Mouse (Mus musculus) CH12.LX (cell line): ENCODE measurements around the gene Ddx27.
A peak's percentile ranks its signal among the peaks of the same experiment; 100 is the strongest.

Experiments
- CTCF ChIP-seq, 2 experiments: IDR thresholded peaks in 1 of 2; conservative IDR thresholded peaks in 1 of 2; 2 replicates each; pipeline ENCODE4 v1.5.1; 2011 to 2012; ENCODE audit warnings: low read depth in 2 of 2, low read length in 2 of 2, improper control_type of control experiment in 1 of 2, inconsistent platforms in 1 of 2, mild to moderate bottlenecking in 1 of 2, moderate library complexity in 1 of 2
- EP300 ChIP-seq: IDR thresholded peaks from 2 replicates; pipeline ENCODE4 v1.6.1; 2011; ENCODE audit warnings: low read length, improper control_type of control experiment
- JUND ChIP-seq: conservative IDR thresholded peaks from 2 replicates; pipeline ENCODE4 v1.6.1; 2011; ENCODE audit warnings: low read depth, low read length, improper control_type of control experiment
- MAFK ChIP-seq: IDR thresholded peaks from 2 replicates; pipeline ENCODE4 v1.6.1; 2011; ENCODE audit warnings: low read length, improper control_type of control experiment; ENCODE audit not compliant: insufficient replicate concordance
- MAZ ChIP-seq: IDR thresholded peaks from 2 replicates; pipeline ENCODE4 v1.6.1; 2012; ENCODE audit warnings: low read depth, mild to moderate bottlenecking, inconsistent platforms, low read length, improper control_type of control experiment, moderate library complexity
- NELFE ChIP-seq: IDR thresholded peaks from 2 replicates; pipeline ENCODE4 v1.6.1; 2011; ENCODE audit warnings: low read depth, low read length, improper control_type of control experiment
- POLR2A ChIP-seq: IDR thresholded peaks from 2 replicates; pipeline ENCODE4 v1.6.1; 2011; ENCODE audit warnings: low read depth, mild to moderate bottlenecking, improper control_type of control experiment, low read length
- SMC3 ChIP-seq: IDR thresholded peaks from 2 replicates; pipeline ENCODE4 v1.6.1; 2011; ENCODE audit warnings: low read depth, low read length, improper control_type of control experiment
- TCF12 ChIP-seq: IDR thresholded peaks from 2 replicates; pipeline ENCODE4 v1.6.1; 2014; ENCODE audit warnings: low read depth, mild to moderate bottlenecking, inconsistent platforms, low read length, improper control_type of control experiment
- ZC3H11A ChIP-seq: IDR thresholded peaks from 2 replicates; pipeline ENCODE4 v1.6.1; 2012; ENCODE audit warnings: low read depth, mild to moderate bottlenecking, inconsistent platforms, low read length, improper control_type of control experiment
- ZNF384 ChIP-seq: IDR thresholded peaks from 2 replicates; pipeline ENCODE4 v1.6.1; 2012; ENCODE audit warnings: low read depth, low read length, improper control_type of control experiment, inconsistent platforms

DNA sequence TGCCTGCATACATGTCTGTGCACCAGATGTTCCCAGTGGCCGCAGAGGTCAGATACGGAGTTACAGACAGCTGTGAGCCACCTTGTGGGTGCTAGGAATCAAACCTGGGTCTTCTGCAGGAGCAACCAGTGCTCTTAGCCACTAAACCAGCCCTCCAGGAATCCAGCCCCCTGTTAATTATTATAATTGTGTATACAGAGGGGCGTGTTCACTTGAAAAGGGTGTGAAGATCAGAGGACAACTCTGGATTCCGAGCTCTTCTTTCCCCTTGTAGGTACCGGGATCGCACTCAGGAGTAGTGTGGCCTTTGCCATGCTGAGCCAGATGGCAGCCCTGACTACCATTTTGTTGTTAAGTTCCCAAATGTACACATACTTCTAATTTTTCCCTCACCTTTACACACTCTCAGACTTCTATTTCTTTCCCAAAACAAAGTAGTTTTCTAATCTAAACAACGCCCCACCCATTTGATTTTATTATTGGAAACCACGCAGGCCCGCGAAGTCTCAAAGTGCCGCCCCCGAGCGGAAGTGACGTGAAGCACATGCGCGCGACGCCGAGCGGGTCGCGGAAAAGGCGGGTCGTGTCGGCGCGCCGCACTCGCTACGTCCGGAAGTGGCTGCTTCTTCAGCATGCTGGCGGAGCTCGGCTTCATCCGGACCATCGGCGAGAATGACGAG is at the start of gene Ddx27:
- TF ChIP-seq ZC3H11A: no peak
- 0 out of 4 replicates have a peak, but pooled peaks of 1 of the 2 experiments have one; percentile 26 for TF ChIP-seq CTCF (conservative IDR thresholded peaks at IDR 0.05 in 1 of 2, IDR thresholded peaks at IDR 0.05 in 1 of 2; ENCODE audit: low read depth in 2 of 2, low read length in 2 of 2)
- TF ChIP-seq MAZ: no peak
- TF ChIP-seq TCF12: peak; percentile 71
- TF ChIP-seq NELFE: peak; percentile 79
- TF ChIP-seq MAFK: no peak
- TF ChIP-seq POLR2A: peak; percentile 92
- TF ChIP-seq JUND: no peak
- TF ChIP-seq EP300: no peak
- no peak for TF ChIP-seq SMC3
- no peak for TF ChIP-seq ZNF384
